Mouse (Mus musculus) embryonic fibroblast, embryonic 13.5 days (primary cell): Measurements from ENCODE around the gene F11r.

ENCODE experiments used
- CTCF ChIP-seq: IDR thresholded peaks from 2 replicates; pipeline ENCODE4 v1.5.1; 2011; ENCODE audit warnings: mild to moderate bottlenecking, control low read depth, low read length, moderate library complexity, borderline replicate concordance; ENCODE audit not compliant: insufficient read depth
- POLR2A ChIP-seq: IDR thresholded peaks from 2 replicates; pipeline ENCODE4 v1.6.1; 2011; ENCODE audit warnings: low read depth, mild to moderate bottlenecking, control low read depth, low read length, moderate library complexity

DNA sequence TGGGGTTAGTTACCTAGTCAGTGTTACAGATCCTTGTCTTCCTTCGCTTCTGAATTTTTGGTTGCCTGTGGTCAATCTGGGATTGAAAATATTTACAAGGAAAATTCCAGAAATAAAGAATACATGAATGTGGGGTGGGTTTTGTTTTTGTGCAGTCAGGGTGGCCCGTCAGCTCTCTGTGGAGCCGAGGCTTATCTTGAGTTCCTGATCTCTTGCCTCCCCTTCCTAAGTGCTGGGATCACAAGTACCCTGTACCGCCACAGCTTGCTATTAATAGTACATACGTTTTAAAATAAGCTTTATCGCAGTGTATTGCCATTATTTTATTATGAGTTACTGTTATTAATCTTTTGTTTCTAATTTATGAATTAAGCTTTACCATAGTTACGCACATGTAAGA lies 9.5 kb downstream of the F11r start:
- TF ChIP-seq POLR2A (no peak), CTCF (no peak)
